Mouse (Mus musculus): Measurements from ENCODE around the gene Vmo1.

DNA sequence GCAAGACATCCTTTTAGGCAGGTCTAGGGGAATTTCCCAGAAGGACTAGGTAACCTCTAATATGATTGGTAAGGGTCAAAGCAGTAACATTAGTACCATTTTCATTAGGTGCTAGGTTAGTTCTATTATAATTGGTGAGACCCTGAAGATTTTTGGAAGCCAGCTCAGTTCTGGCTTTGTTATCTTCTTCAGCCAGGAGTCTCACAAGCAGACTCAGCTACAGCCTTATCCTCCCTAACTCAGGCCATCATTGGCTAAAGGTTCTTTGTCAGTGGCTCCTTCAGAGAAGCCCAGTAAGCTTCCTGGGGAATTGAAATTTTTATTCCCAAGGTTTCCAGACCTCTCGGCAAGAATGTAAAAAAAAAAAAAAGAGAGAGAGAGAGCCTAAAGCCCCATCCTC is 4.0 kb upstream of the Vmo1 start:
- TF ChIP-seq CTCF (IDR thresholded peaks at IDR 0.05; ENCODE audit: low read depth, low read length) (no peak), POLR2A (IDR thresholded peaks at IDR 0.05; ENCODE audit: extremely low read depth, insufficient read depth, low read length) (no peak)

All from liver, adult 2 months (tissue).